Mouse (Mus musculus) CH12.LX (cell line): ENCODE data around the gene Il1rl1. TPM values are rescaled to one million over a fixed set of nuclear protein-coding genes. Genes with fewer than 3 reads are reported as not detected.

Experiments
- DNase-seq: peaks from one replicate; pipeline ENCODE4 v3.0.0-alpha.2; 2013; ENCODE audit errors: extremely low read depth
- H3K27ac ChIP-seq: 2 replicates; pipeline ENCODE4 v1.5.1; 2012; ENCODE audit warnings: low read depth, mild to moderate bottlenecking, control low read depth, moderate library complexity; ENCODE audit not compliant: insufficient read depth
- H3K27me3 ChIP-seq: replicated peaks from 2 replicates; pipeline ENCODE3; 2012; ENCODE audit warnings: inconsistent platforms
- H3K36me3 ChIP-seq, 2 experiments: replicated peaks in 1 of 2; 2 replicates each; pipeline versions ENCODE3 to v1.6.1; 2012; ENCODE audit warnings: inconsistent platforms in 1 of 2, low read length in 1 of 2, mild to moderate bottlenecking in 1 of 2, mixed read lengths in 1 of 2, moderate library complexity in 1 of 2; ENCODE audit not compliant: control insufficient read depth in 1 of 2, insufficient read depth in 1 of 2
- H3K4me1 ChIP-seq, 2 experiments: 2 replicates each; pipeline ENCODE4 v1.6.1; 2012; ENCODE audit warnings: inconsistent platforms in 1 of 2, moderate library complexity in 1 of 2; ENCODE audit not compliant: insufficient read depth in 2 of 2, control insufficient read depth in 1 of 2
- H3K4me2 ChIP-seq: 2 replicates; pipeline ENCODE4 v1.6.1; 2012; ENCODE audit warnings: low read depth, mild to moderate bottlenecking, control low read depth; ENCODE audit not compliant: poor library complexity, insufficient read depth, severe bottlenecking
- H3K4me3 ChIP-seq, 3 experiments: fragments of 150-350 bp in 1 of 3; sonication (generic) in 1 of 3; replicated peaks in 1 of 3; 2 replicates each; pipeline versions ENCODE3 to v1.5.1; 2011 to 2012; ENCODE audit warnings: low read depth in 2 of 3, low read length in 2 of 3, mild to moderate bottlenecking in 2 of 3, moderate library complexity in 2 of 3, control low read depth in 1 of 3, improper control_type of control experiment in 1 of 3, inconsistent platforms in 1 of 3, mixed read lengths in 1 of 3; ENCODE audit not compliant: poor library complexity in 1 of 3
- H3K79me2 ChIP-seq: replicated peaks from 2 replicates; pipeline ENCODE4 v1.6.1; 2012; ENCODE audit warnings: mild to moderate bottlenecking, moderate library complexity; ENCODE audit not compliant: control insufficient read depth, poor library complexity, insufficient read depth, severe bottlenecking; ENCODE audit errors: extremely low read depth
- H3K9ac ChIP-seq: 2 replicates; pipeline ENCODE4 v1.6.1; 2012; ENCODE audit warnings: low read depth, mild to moderate bottlenecking, control low read depth, moderate library complexity; ENCODE audit not compliant: insufficient read depth
- H3K9me3 ChIP-seq: replicated peaks from 2 replicates; pipeline ENCODE3; 2012; ENCODE audit warnings: low read length, inconsistent platforms, mixed read lengths
- CHD1 ChIP-seq: IDR thresholded peaks from 2 replicates; pipeline ENCODE4 v1.6.1; 2012; ENCODE audit warnings: low read depth, low read length, improper control_type of control experiment, inconsistent platforms
- CTCF ChIP-seq, 2 experiments: IDR thresholded peaks in 1 of 2; conservative IDR thresholded peaks in 1 of 2; 2 replicates each; pipeline ENCODE4 v1.5.1; 2011 to 2012; ENCODE audit warnings: low read depth in 2 of 2, low read length in 2 of 2, improper control_type of control experiment in 1 of 2, inconsistent platforms in 1 of 2, mild to moderate bottlenecking in 1 of 2, moderate library complexity in 1 of 2
- E2F4 ChIP-seq: IDR thresholded peaks from 2 replicates; pipeline ENCODE4 v1.6.1; 2011; ENCODE audit warnings: low read depth, low read length, improper control_type of control experiment; ENCODE audit not compliant: insufficient replicate concordance
- ELF1 ChIP-seq: IDR thresholded peaks from 2 replicates; pipeline ENCODE4 v1.6.1; 2014; ENCODE audit warnings: low read depth, mild to moderate bottlenecking, inconsistent platforms, low read length, improper control_type of control experiment
- EP300 ChIP-seq: IDR thresholded peaks from 2 replicates; pipeline ENCODE4 v1.6.1; 2011; ENCODE audit warnings: low read length, improper control_type of control experiment
- ETS1 ChIP-seq: conservative IDR thresholded peaks from 2 replicates; pipeline ENCODE4 v1.6.1; 2012; ENCODE audit warnings: low read depth, mild to moderate bottlenecking, inconsistent platforms, low read length, improper control_type of control experiment, moderate library complexity
- GABPA ChIP-seq: IDR thresholded peaks from 2 replicates; pipeline ENCODE4 v1.6.1; 2012; ENCODE audit warnings: low read depth, low read length, improper control_type of control experiment, inconsistent platforms; ENCODE audit not compliant: insufficient replicate concordance
- HCFC1 ChIP-seq: IDR thresholded peaks from 2 replicates; pipeline ENCODE4 v1.6.1; 2012; ENCODE audit warnings: low read depth, mild to moderate bottlenecking, inconsistent platforms, low read length, improper control_type of control experiment
- JUND ChIP-seq: conservative IDR thresholded peaks from 2 replicates; pipeline ENCODE4 v1.6.1; 2011; ENCODE audit warnings: low read depth, low read length, improper control_type of control experiment
- MAX ChIP-seq: IDR thresholded peaks from 2 replicates; pipeline ENCODE4 v1.6.1; 2011; ENCODE audit warnings: low read length, improper control_type of control experiment
- MAZ ChIP-seq: IDR thresholded peaks from 2 replicates; pipeline ENCODE4 v1.6.1; 2012; ENCODE audit warnings: low read depth, mild to moderate bottlenecking, inconsistent platforms, low read length, improper control_type of control experiment, moderate library complexity
- MXI1 ChIP-seq: IDR thresholded peaks from 2 replicates; pipeline ENCODE4 v1.6.1; 2011; ENCODE audit warnings: mild to moderate bottlenecking, low read depth, low read length, improper control_type of control experiment
- NELFE ChIP-seq: IDR thresholded peaks from 2 replicates; pipeline ENCODE4 v1.6.1; 2011; ENCODE audit warnings: low read depth, low read length, improper control_type of control experiment
- NRF1 ChIP-seq: IDR thresholded peaks from 2 replicates; pipeline ENCODE4 v1.6.1; 2014; ENCODE audit warnings: low read depth, mild to moderate bottlenecking, inconsistent platforms, low read length, improper control_type of control experiment, moderate library complexity
- PAX5 ChIP-seq: IDR thresholded peaks from 2 replicates; pipeline ENCODE4 v1.6.1; 2012; ENCODE audit warnings: low read length, inconsistent platforms, mixed read lengths
- POLR2A ChIP-seq: IDR thresholded peaks from 2 replicates; pipeline ENCODE4 v1.6.1; 2011; ENCODE audit warnings: low read depth, mild to moderate bottlenecking, improper control_type of control experiment, low read length
- POLR2AphosphoS2 ChIP-seq: IDR thresholded peaks from 2 replicates; pipeline ENCODE4 v1.6.1; 2011; ENCODE audit warnings: low read depth, low read length, improper control_type of control experiment
- RAD21 ChIP-seq: IDR thresholded peaks from 2 replicates; pipeline ENCODE4 v1.6.1; 2011; ENCODE audit warnings: low read depth, mild to moderate bottlenecking, low read length, improper control_type of control experiment, moderate library complexity
- SIN3A ChIP-seq: IDR thresholded peaks from 2 replicates; pipeline ENCODE4 v1.6.1; 2012; ENCODE audit warnings: low read length, improper control_type of control experiment, inconsistent platforms
- SMC3 ChIP-seq: IDR thresholded peaks from 2 replicates; pipeline ENCODE4 v1.6.1; 2011; ENCODE audit warnings: low read depth, low read length, improper control_type of control experiment
- TCF12 ChIP-seq: IDR thresholded peaks from 2 replicates; pipeline ENCODE4 v1.6.1; 2014; ENCODE audit warnings: low read depth, mild to moderate bottlenecking, inconsistent platforms, low read length, improper control_type of control experiment
- UBTF ChIP-seq: IDR thresholded peaks from 2 replicates; pipeline ENCODE4 v1.6.1; 2012; ENCODE audit warnings: low read depth, mild to moderate bottlenecking, inconsistent platforms, low read length, improper control_type of control experiment, moderate library complexity
- USF2 ChIP-seq: conservative IDR thresholded peaks from 2 replicates; pipeline ENCODE4 v1.6.1; 2011; ENCODE audit warnings: low read depth, low read length, improper control_type of control experiment
- ZC3H11A ChIP-seq: IDR thresholded peaks from 2 replicates; pipeline ENCODE4 v1.6.1; 2012; ENCODE audit warnings: low read depth, mild to moderate bottlenecking, inconsistent platforms, low read length, improper control_type of control experiment
- dilution Hi-C: fragments of 300-500 bp; cut with MboI; formaldehyde crosslinking; loops from 2 replicates; pipeline ENCODE4 v1.14.3; 2020; ENCODE audit warnings: low sequenced_read_pairs; ENCODE audit not compliant: extremely low pct_unique_long_range_greater_than_20kb, extremely low pct_ligation_motif_present
- in situ Hi-C: fragments of 300-500 bp; cut with MboI; formaldehyde crosslinking; loops from 3 replicates; pipeline ENCODE4 v1.14.3; 2019; ENCODE audit warnings: low sequenced_read_pairs, low pct_ligation_motif_present, low pct_unique_long_range_greater_than_20kb, mixed read lengths
- polyA plus RNA-seq: library from polyadenylated mRNA; unstranded; fragments of >175 nt; gene quantifications from 2 replicates; pipeline ENCODE4 v1.2.1, GENCODE M21; 2012; ENCODE audit warnings: low read depth; ENCODE audit not compliant: insufficient read length
- total RNA-seq, 2 experiments: library from RNA; depleted of rRNA; stranded (reverse); fragments of 300-350 nt in 1 of 2; fragments of >200 nt in 1 of 2; gene quantifications; 2 replicates each; pipeline ENCODE4 v1.2.3; 2012 to 2014

The Il1rl1 gene
- total and polyA plus RNA-seq, 3 experiments, result 0.13 TPM; not detected in 2

GRCm38 (mm10) chr1:40427901-40428300 lies 1.5 kb upstream of the Il1rl1 start:
- no peaks in the 10 kb centered on the region for H3K79me2 ChIP-seq

GRCm38 (mm10) chr1:40430143-40430834 lies 919 bp downstream of the Il1rl1 start:
- Histone ChIP-seq H3K27ac (no peak overlapping the region), H3K4me1 (no peaks in the 10 kb centered on the region), H3K27me3 (no peaks in the 10 kb centered on the region), H3K4me2 (no peak overlapping the region), H3K9me3 (no peaks in the 10 kb centered on the region), H3K9ac (no peak overlapping the region), H3K36me3 (no peaks in the 10 kb centered on the region), H3K4me3 (no peak overlapping the region), H3K79me2 (no peaks in the 10 kb centered on the region)
- TF ChIP-seq HCFC1, result no peak
- TF ChIP-seq UBTF, result no peak
- TF ChIP-seq NELFE, result no peak
- no peak for TF ChIP-seq TCF12
- TF ChIP-seq GABPA, result no peak
- TF ChIP-seq USF2, result no peak
- no peak for TF ChIP-seq MAZ
- no peak for TF ChIP-seq SIN3A
- TF ChIP-seq JUND, result no peak
- no peak for TF ChIP-seq ETS1
- TF ChIP-seq MXI1, result no peak
- no peak for TF ChIP-seq NRF1
- no peak for TF ChIP-seq SMC3
- TF ChIP-seq POLR2AphosphoS2, result no peak
- no peak for TF ChIP-seq EP300
- TF ChIP-seq E2F4, result no peak
- no peak for TF ChIP-seq ELF1
- TF ChIP-seq POLR2A, result no peak
- no peak for TF ChIP-seq ZC3H11A
- in situ Hi-C loops (no loop called here), dilution Hi-C loops (no loop called here)
- no peak for DNase-seq

More at GRCm38 (mm10) chr1:40427901-40428300, 1.5 kb upstream of the Il1rl1 start:
- H3K36me3 ChIP-seq, result no peaks in the 10 kb centered on the region
- no peak overlapping the region for H3K4me2 ChIP-seq
- no peaks in the 10 kb centered on the region for H3K27me3 ChIP-seq
- no peaks in the 10 kb centered on the region for H3K9me3 ChIP-seq
- DNase-seq, result no peak
- H3K9ac ChIP-seq, result no peak overlapping the region
- no peaks in the 10 kb centered on the region for H3K4me1 ChIP-seq
- TF ChIP-seq RAD21, result no peak
- no peak for TF ChIP-seq E2F4
- TF ChIP-seq ETS1, result no peak
- TF ChIP-seq GABPA, result no peak
- no peak for TF ChIP-seq MXI1
- no peak for TF ChIP-seq ELF1
- no peak for TF ChIP-seq MAZ
- TF ChIP-seq USF2, result no peak
- TF ChIP-seq JUND, result no peak
- TF ChIP-seq POLR2AphosphoS2, result no peak
- no peak for TF ChIP-seq CTCF (conservative IDR thresholded peaks at IDR 0.05 in 1 of 2, IDR thresholded peaks at IDR 0.05 in 1 of 2; ENCODE audit: low read depth in 2 of 2, low read length in 2 of 2)
- no peak for TF ChIP-seq PAX5
- no peak for TF ChIP-seq MAX
- no peak for TF ChIP-seq ZC3H11A
- TF ChIP-seq CHD1, result no peak
- dilution Hi-C loops (no loop called here), in situ Hi-C loops (no loop called here)
- H3K27ac ChIP-seq, result no peak overlapping the region
- H3K4me3 ChIP-seq, result no peak overlapping the region
